Mouse (Mus musculus) lung, adult 2 months (tissue): Measurements from ENCODE around the gene BC005537.
A peak's percentile ranks its signal among the peaks of the same experiment; 100 is the strongest.

ENCODE experiments used
- CTCF ChIP-seq: fragments of 200-500 bp; IDR thresholded peaks from 2 replicates; pipeline ENCODE4 v1.5.1; 2011; ENCODE audit warnings: mild to moderate bottlenecking, low read length, control low read depth; ENCODE audit not compliant: insufficient read depth
- POLR2A ChIP-seq: fragments of 200-500 bp; IDR thresholded peaks from 2 replicates; pipeline ENCODE4 v1.6.1; 2011; ENCODE audit warnings: low read depth, mild to moderate bottlenecking, control low read depth, low read length, borderline replicate concordance; ENCODE audit errors: extremely low read depth

- TF ChIP-seq POLR2A (peak; percentile 19; the same call in 1 of the 2 replicates), CTCF (no peak)
Measured at GRCm38 (mm10) chr13:24816125-24817092, 15.0 kb downstream of the BC005537 start.
